Mouse (Mus musculus): ENCODE measurements around the gene Ccdc155.

DNA sequence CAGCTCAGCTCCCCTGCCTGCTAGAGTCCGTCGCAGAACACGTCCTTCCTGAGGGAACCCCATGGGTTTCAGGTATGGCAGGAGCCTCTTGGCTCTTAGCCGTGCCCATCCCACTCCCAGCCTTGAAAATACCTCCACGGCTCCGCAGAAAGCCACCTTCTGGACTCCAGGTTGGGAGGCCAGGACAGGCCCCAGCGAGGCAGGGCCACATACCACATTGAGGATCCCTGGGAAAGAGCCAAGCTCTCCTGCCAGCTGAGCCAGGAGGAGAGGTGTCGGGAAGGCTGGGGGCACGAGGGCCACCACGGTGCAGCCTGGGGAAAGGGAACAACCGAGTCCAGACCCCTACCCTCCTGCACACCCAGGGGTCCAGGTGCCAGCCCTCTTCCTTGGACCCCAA, 57.4 kb downstream of the Ccdc155 start:
- TF ChIP-seq CTCF (IDR thresholded peaks at IDR 0.05; ENCODE audit: low read depth) (no peak), EP300 (IDR thresholded peaks at IDR 0.05; ENCODE audit: low read depth) (no peak)
